Mouse (Mus musculus): ENCODE results near the gene Ptpn6. TPM values are rescaled to one million over a fixed set of nuclear protein-coding genes. Genes with fewer than 3 reads are reported as not detected.

Ptpn6 gene
- total and polyA plus RNA-seq, 3 experiments = 91.9 to 184 TPM; not detected in 1

GRCm38 (mm10) chr6:124685606-124686386 lies 52.7 kb downstream of the Ptpn6 start (continued):
- TF ChIP-seq TAL1 (IDR thresholded peaks at IDR 0.05; ENCODE audit: low read length) (peak; percentile 81), MAZ (IDR thresholded peaks at IDR 0.05; ENCODE audit: low read depth, low read length) (peak; percentile 60; the same call in 1 of the 2 replicates), MEF2A (IDR thresholded peaks at IDR 0.05; ENCODE audit: extremely low read depth, insufficient replicate concordance, low read depth, low read length, poor library complexity, severe bottlenecking) (peak; percentile 31; the same call in 1 of the 2 replicates), MXI1 (IDR thresholded peaks at IDR 0.05; ENCODE audit: low read depth, low read length) (peak; percentile 45), USF2 (IDR thresholded peaks at IDR 0.05; ENCODE audit: borderline replicate concordance in 1 of 2, insufficient read depth in 1 of 2, low read depth in 1 of 2, low read length in 2 of 2) (no peak), GATA1 (IDR thresholded peaks at IDR 0.05; ENCODE audit: low read depth, low read length) (peak; percentile 98), HCFC1 (IDR thresholded peaks at IDR 0.05; ENCODE audit: low read depth, low read length) (peak; percentile 57; the same call in 1 of the 2 replicates), MAX (IDR thresholded peaks at IDR 0.05; ENCODE audit: low read length) (no peak; the same call in 1 of the 2 replicates), RCOR1 (IDR thresholded peaks at IDR 0.05; ENCODE audit: low read depth, low read length) (peak; percentile 99), USF1 (IDR thresholded peaks at IDR 0.05; ENCODE audit: low read depth, low read length) (0 out of 2 replicates have a peak, but pooled peaks have one; percentile 16), ZNF384 (IDR thresholded peaks at IDR 0.05; ENCODE audit: low read depth, low read length) (no peak; the same call in 1 of the 2 replicates)

- peak; percentile 88 for DNase-seq (ENCODE audit: low read depth, low spot score)
- no peak overlapping the region; a peak in 1 of 4 replicates for H3K4me3 ChIP-seq (ENCODE audit: control insufficient read depth in 1 of 2, insufficient read depth in 1 of 2, low read depth in 2 of 2, low read length in 2 of 2)
- H3K79me2 ChIP-seq (ENCODE audit: control insufficient read depth, insufficient read depth, low read length, poor library complexity) = peaks cover 34% of the 10 kb centered on the region
- peaks cover 7 to 67% of the 10 kb centered on the region in 2 experiments; a peak in 3 of 4 replicates for H3K36me3 ChIP-seq (ENCODE audit: control insufficient read depth in 1 of 2, insufficient read depth in 2 of 2, low read length in 2 of 2)
- H3K9ac ChIP-seq (ENCODE audit: control insufficient read depth, low read depth, low read length, poor library complexity, severe bottlenecking) = peak overlapping the region; percentile 58
- no peaks in the 10 kb centered on the region for H3K27me3 ChIP-seq (ENCODE audit: control insufficient read depth in 1 of 2, insufficient read depth in 2 of 2, low read length in 2 of 2)
- peak overlapping the region; percentile 96 for H3K27ac ChIP-seq (ENCODE audit: control insufficient read depth, low read depth, low read length)
- H3K9me3 ChIP-seq (replicated peaks; ENCODE audit: insufficient read depth, low read length) = no peaks in the 10 kb centered on the region
- H3K4me1 ChIP-seq (ENCODE audit: control insufficient read depth in 1 of 2, insufficient read depth in 2 of 2, low read length in 2 of 2) = peaks cover 49 to 68% of the 10 kb centered on the region in 2 experiments
- peak; percentile 64 for TF ChIP-seq ZNF384 (IDR thresholded peaks at IDR 0.05; ENCODE audit: low read depth, low read length)
- no peak for TF ChIP-seq CHD1 (IDR thresholded peaks at IDR 0.05; ENCODE audit: low read depth, low read length)
- no peak for TF ChIP-seq POLR2AphosphoS5 (IDR thresholded peaks at IDR 0.05; ENCODE audit: borderline replicate concordance, low read depth, low read length)
- TF ChIP-seq NRF1 (IDR thresholded peaks at IDR 0.05; ENCODE audit: insufficient read depth, low read depth, low read length, poor library complexity, severe bottlenecking) = no peak
- TF ChIP-seq SIN3A (IDR thresholded peaks at IDR 0.05; ENCODE audit: low read length) = peak; percentile 89
- TF ChIP-seq HCFC1 (IDR thresholded peaks at IDR 0.05; ENCODE audit: low read depth, low read length) = no peak
- TF ChIP-seq RAD21 (IDR thresholded peaks at IDR 0.05; ENCODE audit: low read depth, low read length) = no peak
- TF ChIP-seq TCF12 (IDR thresholded peaks at IDR 0.05; ENCODE audit: low read depth, low read length) = peak; percentile 88
- TF ChIP-seq MYC (IDR thresholded peaks at IDR 0.05; ENCODE audit: low read depth, low read length) = no peak
- TF ChIP-seq TAL1 (IDR thresholded peaks at IDR 0.05; ENCODE audit: low read length) = peak; percentile 68
- TF ChIP-seq GABPA (IDR thresholded peaks at IDR 0.05; ENCODE audit: low read depth, low read length) = peak; percentile 61
- no peak for TF ChIP-seq E2F4 (IDR thresholded peaks at IDR 0.05; ENCODE audit: borderline replicate concordance, low read depth, low read length)
- 0 out of 2 replicates have a peak, but pooled peaks have one; percentile 26 for TF ChIP-seq ZC3H11A (IDR thresholded peaks at IDR 0.05; ENCODE audit: low read depth, low read length)
- no peak for TF ChIP-seq ZKSCAN1 (IDR thresholded peaks at IDR 0.05; ENCODE audit: low read depth, low read length)
- TF ChIP-seq USF2 (IDR thresholded peaks at IDR 0.05; ENCODE audit: borderline replicate concordance in 1 of 2, insufficient read depth in 1 of 2, low read depth in 1 of 2, low read length in 2 of 2) = no peak
- peak; percentile 97 for TF ChIP-seq EP300 (IDR thresholded peaks at IDR 0.05; ENCODE audit: low read depth in 1 of 2, low read length in 2 of 2)
- TF ChIP-seq MAZ (IDR thresholded peaks at IDR 0.05; ENCODE audit: low read depth, low read length) = no peak; the same call in 1 of the 2 replicates
- no peak for TF ChIP-seq POLR2AphosphoS2 (IDR thresholded peaks at IDR 0.05; ENCODE audit: low read length)
- TF ChIP-seq POLR2A (IDR thresholded peaks at IDR 0.05; ENCODE audit: control insufficient read depth in 1 of 2, insufficient read depth in 1 of 2, low read depth in 1 of 2, low read length in 2 of 2, poor library complexity in 1 of 2) = peak in 1 of 2 experiments; percentile 63; a peak in 2 of 4 replicates
- peak; percentile 95 for TF ChIP-seq JUND (IDR thresholded peaks at IDR 0.05; ENCODE audit: low read depth, low read length)
- TF ChIP-seq BHLHE40 (IDR thresholded peaks at IDR 0.05; ENCODE audit: borderline replicate concordance, low read depth, low read length) = peak; percentile 58; the same call in 1 of the 2 replicates
- TF ChIP-seq NELFE (IDR thresholded peaks at IDR 0.05; ENCODE audit: low read depth, low read length) = no peak; the same call in 1 of the 2 replicates
- no peak for TF ChIP-seq MXI1 (IDR thresholded peaks at IDR 0.05; ENCODE audit: low read depth, low read length)
- TF ChIP-seq MAX (IDR thresholded peaks at IDR 0.05; ENCODE audit: low read length) = peak; percentile 52
- TF ChIP-seq MEF2A (IDR thresholded peaks at IDR 0.05; ENCODE audit: extremely low read depth, insufficient replicate concordance, low read depth, low read length, poor library complexity, severe bottlenecking) = no peak
- peak; percentile 98 for TF ChIP-seq GATA1 (IDR thresholded peaks at IDR 0.05; ENCODE audit: low read depth, low read length)
These were observed 54.7 kb downstream of the Ptpn6 start for GRCm38 (mm10) chr6:124683591-124684417.
